Mouse (Mus musculus): ENCODE results near the gene Gm29776.

The Gm29776 gene

DNA sequence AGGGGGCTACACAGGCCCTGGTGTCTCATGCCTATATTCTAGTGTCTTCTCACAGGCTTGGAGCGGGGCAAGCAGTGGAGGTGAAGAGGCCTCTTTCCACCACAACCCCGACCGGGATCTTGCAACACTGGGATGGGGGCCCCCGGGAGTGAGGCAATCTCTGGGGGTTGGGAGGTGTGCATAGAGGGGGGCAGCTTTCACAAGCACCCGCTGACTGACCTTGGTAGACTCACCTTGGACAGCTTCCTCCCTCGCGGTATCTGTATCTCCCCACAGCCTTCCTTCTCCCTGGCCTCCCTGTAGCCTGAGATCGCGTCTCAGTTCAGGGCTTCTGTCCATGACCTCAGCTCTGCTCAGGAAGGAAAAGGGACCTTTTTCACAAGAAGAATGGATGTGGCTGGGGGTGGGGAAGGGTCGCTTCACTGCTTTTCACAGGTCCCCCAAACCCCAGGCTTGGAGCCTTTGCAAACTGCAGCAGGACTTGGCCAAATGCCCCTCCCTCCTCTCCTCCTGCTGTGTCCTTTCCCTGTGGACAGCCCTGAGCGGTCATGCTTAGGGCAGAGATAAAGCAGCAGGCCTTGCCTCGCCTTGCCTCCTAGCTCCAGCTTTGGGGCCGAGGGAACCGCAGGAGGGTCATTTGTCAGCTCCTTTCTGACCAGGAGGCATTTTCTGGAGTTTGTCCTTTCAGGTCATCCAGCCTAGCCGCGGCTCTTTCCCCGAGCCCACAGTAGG, 8.1 kb upstream of the Gm29776 start:
- DNase-seq: no peak

DNA sequence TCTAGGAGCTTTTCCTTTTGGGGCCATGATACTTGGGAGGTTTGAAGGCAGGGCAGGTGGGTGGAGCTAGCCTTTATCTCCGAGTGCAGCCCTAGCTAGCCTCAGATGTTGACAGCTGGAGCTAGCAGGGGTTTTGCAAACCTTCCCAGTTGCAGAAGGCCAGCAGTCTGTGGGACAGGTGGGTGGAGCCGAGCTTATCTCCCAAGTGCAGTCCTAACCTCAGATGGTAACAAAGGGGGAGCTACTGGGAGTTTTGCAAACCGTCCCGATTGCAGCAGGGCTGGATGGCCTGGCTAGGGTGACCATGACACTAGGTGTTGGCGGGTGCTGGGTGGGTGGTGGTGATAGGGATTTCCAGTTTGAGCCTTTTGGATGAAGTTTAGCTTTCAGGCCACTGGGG, 7.2 kb upstream of the Gm29776 start:
- no peak for DNase-seq

DNA sequence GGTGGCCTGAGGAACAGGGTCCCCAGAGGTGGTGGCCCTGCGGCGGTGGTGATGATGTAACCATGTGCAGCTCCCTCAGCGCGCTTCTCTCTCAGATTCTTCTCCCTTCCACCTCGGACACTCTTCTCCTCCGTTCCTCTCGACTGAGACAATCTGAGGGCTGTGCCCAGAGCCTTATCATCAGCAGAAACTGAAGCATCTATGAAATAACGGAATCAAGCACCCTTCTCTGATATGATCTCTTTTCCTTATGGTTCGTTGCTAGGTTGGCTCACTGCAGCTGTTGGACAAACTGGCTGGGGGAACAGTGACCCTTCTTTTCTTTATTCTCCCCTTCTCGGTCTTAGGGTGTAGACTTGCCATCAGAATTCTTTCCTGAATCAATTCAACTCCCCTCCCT, 4.6 kb upstream of the Gm29776 start:
- no peak for DNase-seq

DNA sequence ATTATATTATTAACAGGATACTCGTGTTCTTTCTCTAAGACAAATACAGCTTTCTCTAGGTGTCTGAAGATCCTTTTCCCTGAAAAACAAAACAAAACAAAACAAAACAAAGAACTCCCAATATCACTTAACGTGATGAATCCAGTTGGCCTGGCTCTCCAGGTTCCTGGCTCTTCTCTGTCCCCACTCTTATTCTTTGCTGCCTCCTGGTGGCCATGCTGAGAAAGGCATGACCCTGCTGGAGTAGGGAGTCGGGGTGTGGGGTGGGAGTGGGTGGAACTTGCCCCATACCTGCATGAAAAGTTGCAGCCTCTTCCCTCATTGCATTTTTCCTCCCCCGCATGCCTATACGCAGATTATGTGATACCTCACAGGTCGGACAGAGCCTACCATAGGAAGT, 2.7 kb upstream of the Gm29776 start:
- DNase-seq: peak; percentile 70 to 79

DNA sequence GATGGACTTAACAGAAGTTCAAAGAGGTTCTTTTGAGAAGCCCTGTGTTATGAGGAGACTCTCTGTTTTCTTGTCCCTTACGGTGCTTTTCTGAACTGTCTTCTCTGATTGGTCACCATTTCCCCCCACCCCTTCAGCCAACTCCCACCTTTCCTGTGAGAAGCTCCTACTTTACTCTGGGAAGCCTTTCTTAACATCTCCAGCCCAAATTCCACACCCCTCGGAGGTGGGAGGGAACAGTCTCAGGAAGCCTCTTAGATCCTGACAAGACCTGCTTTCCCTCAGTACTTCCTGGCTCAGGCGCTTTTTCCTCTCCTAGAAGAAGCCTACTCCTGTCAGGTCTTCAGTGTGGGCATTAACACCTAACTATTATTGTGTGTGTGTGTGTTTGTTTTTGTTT, 953 bp upstream of the Gm29776 start:
- no peak for DNase-seq

- no peak for DNase-seq
Observed at GRCm38 (mm10) chr14:54696752-54697151, 1.9 kb downstream of the Gm29776 start.

DNA sequence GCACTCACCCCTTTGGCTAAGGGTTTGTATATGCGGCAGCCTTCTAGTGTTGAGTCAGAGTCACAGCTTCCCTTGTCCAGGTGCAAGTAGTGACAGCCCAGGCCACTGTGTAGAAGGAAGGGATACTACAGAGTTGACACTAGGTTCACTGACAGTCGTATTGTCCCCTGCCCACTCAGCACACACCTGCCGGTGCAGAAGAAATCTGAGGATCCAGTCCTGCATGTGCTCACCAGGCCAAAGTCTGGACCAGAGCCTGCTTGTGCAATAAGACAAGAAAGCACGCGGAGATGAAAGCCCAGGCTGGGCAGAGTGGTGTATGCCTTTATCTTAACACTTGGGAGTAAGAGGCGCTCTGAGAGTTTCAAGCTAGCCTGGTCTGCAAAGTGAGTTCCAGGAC, 3.6 kb downstream of the Gm29776 start:
- no peak for DNase-seq

- no peak for DNase-seq
Observed at GRCm38 (mm10) chr14:54687251-54687650, 11.4 kb downstream of the Gm29776 start.

- peak; percentile 100 for DNase-seq
Observed at GRCm38 (mm10) chr14:54686522-54687143, 12.0 kb downstream of the Gm29776 start, which contains the start of gene Acin1. TSS of gene Acin1 (minus strand) at chr14:54686931.

GRCm38 (mm10) chr14:54686063-54686521, 12.5 kb downstream of the Gm29776 start, which contains the start of gene 1700123O20Rik:
TSS of gene 1700123O20Rik (plus strand) at chr14:54686216.
- no peak for DNase-seq

GRCm38 (mm10) chr14:54685471-54685870, 13.2 kb downstream of the Gm29776 start:
- no peak for DNase-seq

GRCm38 (mm10) chr14:54682396-54682795, 16.2 kb downstream of the Gm29776 start:
- DNase-seq: no peak

DNA sequence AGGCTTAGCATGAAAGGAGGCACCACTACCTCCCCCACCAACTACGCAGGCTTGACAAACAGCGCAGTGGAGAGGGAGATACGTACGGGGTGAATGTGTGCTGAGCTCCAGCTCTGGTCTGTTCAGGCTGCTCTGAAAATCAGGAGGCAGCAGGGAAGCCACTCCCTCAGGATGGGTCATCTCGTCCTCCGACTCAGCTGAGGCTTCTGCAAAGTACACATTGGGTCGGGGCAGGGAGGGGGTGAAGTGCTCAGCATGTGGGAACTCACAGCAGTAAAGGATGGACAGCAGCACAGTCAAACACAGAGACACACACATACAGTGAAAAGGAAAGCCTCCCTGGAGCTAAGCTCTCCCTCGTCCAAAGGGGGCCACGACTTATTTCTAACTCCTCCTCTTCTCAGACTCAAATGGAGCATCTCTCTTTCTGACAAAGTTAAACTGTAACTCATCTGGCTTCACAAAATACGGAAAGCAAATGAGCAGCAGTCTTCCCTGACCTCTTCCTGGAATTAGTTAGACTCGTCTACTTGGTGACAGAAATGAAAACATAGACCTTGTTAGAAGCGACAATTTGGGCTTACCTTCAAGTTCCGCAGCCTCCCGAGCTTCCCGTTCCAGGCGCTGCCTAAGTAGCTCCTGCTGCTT, 19.9 kb downstream of the Gm29776 start:
- no peak for DNase-seq

DNA sequence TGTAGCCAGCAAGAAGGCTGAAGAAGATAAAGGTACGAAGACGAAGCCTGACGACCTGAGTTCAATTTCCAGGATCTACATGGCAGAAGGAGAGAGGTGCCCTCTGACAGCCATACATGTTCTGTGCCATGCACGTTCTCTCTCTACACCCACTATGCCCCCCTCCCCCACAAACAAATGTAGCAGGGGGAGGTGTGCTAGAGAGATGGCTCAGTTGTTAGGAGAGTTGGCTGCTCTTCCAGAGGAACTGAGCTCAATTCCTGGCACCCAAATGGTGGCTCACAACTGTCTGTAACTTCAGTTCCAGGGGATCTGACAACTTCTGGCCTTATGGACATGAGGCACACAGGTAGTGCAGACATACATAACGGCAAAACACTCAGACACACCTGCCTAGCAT, 22.3 kb downstream of the Gm29776 start:
- DNase-seq: no peak

- DNase-seq: no peak
Observed at GRCm38 (mm10) chr14:54674317-54674716, 24.3 kb downstream of the Gm29776 start.

- DNase-seq: peak; percentile 47 to 54
Observed at GRCm38 (mm10) chr14:54669381-54669780, 29.3 kb downstream of the Gm29776 start.

DNA sequence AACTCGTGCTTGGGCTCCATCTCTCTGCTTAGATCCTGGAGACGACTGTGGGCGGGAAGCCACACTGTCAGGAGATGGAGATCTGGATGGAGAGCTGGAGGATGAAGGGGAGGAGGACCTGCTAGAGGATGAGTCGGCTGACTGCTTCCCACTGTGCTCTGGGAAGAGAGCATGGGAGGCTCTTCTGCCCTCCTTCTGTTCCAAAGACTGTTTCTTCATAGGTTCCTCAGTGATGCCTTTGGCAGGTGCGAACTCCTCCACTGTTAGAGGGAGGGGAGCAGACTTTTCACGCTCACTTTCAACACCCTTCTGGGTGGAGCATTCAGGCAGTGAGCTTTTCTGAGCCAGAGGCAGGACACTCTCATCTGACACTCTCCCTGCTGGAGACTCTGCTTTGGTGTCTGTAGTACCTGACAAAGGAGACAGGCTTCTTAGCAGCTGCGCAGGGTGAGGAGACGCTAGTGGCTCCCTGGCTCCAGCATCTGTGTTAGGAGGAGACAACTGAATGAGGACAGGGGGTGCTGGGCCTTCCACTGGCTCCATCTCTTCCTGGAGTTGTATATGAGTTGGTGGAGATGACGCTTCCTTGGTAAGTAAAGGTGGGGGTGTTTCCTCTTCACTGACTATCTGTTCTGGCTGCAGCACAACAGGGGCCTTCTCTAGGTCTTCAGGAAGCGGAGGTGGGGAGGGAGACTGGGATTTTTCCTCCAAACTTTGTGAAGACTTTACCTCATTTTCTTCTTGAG, 34.0 kb downstream of the Gm29776 start:
- no peak for DNase-seq

- DNase-seq: no peak
Observed at GRCm38 (mm10) chr14:54660009-54660408, 38.6 kb downstream of the Gm29776 start.

- DNase-seq: peak; percentile 80 to 81
Observed at GRCm38 (mm10) chr14:54653496-54653895, 45.1 kb downstream of the Gm29776 start.

DNA sequence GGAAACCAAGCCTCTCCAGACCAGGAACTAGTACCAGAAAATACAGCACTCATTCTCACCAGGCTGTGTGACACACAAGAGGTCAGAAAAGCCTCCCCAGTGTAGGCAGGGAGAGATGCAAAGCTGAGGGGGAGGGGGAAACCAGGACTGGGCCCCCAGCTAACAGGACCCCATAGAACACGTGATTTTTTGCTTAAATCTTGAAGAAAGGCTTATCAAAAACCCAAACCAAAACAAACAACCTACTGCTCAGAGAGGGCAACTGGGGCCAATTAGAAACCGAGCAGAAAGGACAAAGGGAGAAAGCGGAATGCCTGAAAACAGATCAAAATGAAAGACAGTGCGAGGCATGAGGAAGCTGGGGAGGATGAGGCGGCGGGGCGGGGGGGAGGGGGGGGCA, 45.8 kb downstream of the Gm29776 start:
- no peak for DNase-seq

GRCm38 (mm10) chr14:54651556-54651955, 47.1 kb downstream of the Gm29776 start:
- no peak for DNase-seq

DNA sequence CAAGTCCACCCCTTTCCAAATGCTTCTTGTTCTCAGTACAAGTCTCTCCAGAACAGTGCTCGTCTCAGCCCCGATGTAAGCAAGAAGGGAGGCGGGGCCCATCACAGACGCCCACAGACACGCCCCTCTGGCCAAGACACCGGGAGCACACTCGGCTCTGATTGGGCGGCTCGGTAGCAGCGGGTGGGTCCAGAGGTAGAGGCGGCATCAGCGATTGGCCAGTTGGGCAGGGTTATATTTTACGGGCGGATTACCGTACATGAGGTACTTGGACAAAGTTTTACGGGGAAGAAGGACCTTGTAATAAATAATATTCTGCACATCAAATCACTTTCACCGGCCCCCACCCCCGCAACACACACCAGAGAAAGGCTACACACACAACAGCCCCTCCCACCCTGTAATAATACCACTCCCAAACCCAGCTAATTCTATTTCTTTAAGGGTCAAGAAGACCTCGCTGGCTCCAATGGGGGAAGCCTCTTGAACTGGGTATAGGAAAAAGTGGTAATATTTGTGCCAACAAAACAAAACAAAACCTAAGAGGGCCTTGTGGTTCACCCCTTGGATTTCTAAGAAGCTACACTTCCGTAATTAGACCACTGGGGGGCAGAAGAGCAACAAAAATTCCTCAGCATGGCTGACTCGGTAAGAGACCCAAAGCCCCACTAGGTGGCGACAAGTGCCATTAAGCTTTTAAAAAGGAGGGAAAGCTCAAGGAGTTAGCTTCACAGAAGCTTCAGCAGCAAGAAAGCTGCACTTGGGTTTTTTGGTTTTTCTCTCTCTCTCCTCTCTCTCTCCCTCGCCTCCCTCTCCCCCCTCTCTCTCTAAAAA, 47.8 kb downstream of the Gm29776 start:
- peak; percentile 83 to 86 for DNase-seq

Measured in cerebellum, postnatal 36 days (tissue).